Mouse (Mus musculus) MEL (cell line): Measurements from ENCODE around the gene Kmt2d.

ENCODE experiments used
- EP300 ChIP-seq, 2 experiments: IDR thresholded peaks; 2 replicates each; pipeline ENCODE4 v1.6.1; 2011; ENCODE audit warnings: improper control_type of control experiment in 2 of 2, low read length in 2 of 2, low read depth in 1 of 2, mild to moderate bottlenecking in 1 of 2
- MYC ChIP-seq: IDR thresholded peaks from 2 replicates; pipeline ENCODE4 v1.6.1; 2011; ENCODE audit warnings: low read depth, mild to moderate bottlenecking, low read length, improper control_type of control experiment, moderate library complexity

GRCm38 (mm10) chr15:98808651-98809134, 62.3 kb downstream of the Kmt2d start:
- TF ChIP-seq MYC = no peak
- no peak for TF ChIP-seq EP300 (IDR thresholded peaks at IDR 0.05; ENCODE audit: low read depth in 1 of 2, low read length in 2 of 2)
